Mouse (Mus musculus): Measurements from ENCODE around the gene Igflr1.
A peak's percentile ranks its signal among the peaks of the same experiment; 100 is the strongest.

The Igflr1 gene

DNA sequence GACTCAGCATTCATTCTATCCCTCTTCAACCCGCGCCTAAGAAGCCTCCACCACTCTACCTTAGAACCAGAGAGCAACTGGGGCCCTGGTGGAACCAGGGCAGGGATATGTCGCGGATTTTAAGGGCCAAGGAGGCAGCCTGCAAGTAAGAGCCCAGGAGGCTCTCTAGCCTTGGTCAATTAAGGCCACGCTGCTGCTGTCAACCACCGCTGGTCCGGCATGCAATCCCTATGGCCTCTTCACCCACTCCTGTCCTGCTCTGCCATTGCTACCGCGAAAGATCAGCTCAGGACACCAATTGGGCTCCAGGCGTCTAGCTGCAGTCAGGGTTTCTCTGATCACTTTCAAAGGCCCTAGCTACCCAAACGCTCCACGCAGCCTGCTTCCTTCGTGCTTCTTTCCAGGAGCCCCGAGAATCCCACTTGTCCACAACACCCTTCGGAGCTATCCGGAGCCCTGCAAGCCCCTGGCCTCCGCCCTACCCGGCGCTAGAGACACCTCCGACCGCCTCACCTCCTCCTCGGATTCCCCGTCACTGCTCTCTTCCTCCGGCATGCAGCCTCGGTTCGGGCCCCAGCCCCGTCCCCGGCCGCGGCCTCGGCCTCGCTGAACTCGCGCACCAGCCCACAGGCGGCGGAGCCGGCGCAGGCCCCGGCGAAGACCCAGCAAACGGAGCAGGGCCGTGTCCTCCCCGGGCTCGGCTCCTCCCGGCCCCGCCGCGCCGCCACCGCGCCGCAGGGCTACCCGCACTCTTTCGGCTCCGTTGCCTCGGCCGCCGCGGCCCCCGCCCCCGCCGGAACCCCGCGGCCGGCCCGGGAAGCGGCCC, 22.8 kb downstream of the Igflr1 start:
- ATAC-seq (ENCODE audit: insufficient number of reproducible peaks, low FRiP score, low TSS enrichment) = no peak

DNA sequence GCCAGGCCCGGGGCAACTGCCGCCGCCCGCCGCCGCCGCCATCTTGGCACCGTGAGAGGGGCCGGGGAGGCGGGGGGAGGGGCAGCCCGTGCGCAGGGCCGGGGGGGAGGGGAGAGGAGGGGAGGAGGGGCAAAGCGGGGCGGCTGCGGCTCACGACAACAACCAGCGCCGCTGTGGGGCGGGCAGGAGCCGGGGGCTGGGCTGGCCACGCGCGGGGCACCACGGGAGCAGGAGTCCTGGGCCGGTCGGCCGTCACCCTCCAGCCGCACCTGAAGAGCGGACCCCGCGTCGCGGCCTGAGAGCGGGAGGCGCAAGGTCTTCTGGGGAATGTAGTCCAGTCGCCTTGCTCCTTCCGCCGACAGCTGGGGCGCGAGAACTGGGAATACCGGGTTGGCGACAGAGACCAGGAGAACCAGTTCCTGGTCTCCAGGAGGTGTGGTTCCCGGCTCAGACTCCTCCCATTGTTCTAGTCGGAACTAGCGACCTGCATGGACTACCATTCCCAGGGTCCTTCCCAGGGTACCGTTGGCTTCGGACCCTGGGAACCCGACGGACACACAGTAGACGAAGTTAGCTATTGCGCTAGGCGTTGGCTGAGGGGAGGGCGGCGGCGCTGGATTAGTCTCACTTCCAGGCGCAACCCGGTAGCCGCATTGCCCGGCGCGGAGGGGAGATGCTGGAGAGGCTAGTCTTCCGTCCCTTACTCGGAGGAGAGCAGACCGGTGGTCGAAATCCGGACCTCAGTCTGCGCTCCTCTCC, 23.6 kb downstream of the Igflr1 start, which contains the start of gene Kmt2b:
Gene Kmt2b, minus strand, starts transcription at position 51 of the 759 bp plus-strand sequence.
- peak; percentile 89 for ATAC-seq (ENCODE audit: insufficient number of reproducible peaks, low FRiP score, low TSS enrichment)

DNA sequence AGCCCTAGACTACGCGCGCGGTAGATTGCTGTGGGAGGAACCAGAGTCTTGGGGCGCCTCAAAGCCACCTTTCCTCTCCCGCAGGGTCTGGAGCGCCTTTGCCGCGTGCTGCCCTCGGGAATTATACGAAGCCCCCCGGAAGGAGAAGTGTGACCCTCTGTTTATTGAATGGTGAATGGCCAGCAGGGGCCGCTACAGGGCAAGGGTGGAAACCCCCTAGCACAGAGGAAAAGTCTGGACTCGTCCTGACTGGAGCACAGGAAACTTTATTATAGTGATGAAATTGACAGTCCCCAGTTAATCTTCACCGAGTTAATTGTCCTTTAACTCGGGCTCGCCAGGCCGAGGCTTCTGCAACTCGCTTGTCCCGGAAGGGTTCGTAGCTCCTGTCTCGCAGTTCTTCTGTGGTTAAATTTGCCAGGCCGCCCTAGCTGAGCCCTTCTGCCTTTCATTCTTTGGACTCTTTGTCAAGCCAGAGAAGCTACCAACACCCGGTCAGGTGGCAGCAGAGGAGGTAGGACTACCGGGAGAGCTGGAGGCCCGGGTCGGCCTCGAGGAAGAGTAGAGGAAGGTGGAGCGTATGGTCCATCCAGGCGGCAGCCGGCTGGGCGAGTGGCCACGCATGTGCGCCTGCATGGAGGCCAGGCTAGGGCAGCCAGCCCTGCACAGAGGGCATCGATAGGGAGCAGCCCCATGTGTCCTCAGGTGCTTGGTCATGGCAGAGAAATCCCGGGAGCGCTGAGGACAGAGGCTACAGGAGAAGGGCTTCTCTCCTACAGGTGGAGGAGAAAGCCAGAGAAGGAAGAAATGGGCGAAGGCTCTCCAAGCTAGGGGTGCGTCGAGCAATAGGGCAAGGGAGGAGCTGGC, 24.4 kb downstream of the Igflr1 start:
- ATAC-seq (ENCODE audit: insufficient number of reproducible peaks, low FRiP score, low TSS enrichment) = peak; percentile 27; the same call in 1 of the 2 replicates

DNA sequence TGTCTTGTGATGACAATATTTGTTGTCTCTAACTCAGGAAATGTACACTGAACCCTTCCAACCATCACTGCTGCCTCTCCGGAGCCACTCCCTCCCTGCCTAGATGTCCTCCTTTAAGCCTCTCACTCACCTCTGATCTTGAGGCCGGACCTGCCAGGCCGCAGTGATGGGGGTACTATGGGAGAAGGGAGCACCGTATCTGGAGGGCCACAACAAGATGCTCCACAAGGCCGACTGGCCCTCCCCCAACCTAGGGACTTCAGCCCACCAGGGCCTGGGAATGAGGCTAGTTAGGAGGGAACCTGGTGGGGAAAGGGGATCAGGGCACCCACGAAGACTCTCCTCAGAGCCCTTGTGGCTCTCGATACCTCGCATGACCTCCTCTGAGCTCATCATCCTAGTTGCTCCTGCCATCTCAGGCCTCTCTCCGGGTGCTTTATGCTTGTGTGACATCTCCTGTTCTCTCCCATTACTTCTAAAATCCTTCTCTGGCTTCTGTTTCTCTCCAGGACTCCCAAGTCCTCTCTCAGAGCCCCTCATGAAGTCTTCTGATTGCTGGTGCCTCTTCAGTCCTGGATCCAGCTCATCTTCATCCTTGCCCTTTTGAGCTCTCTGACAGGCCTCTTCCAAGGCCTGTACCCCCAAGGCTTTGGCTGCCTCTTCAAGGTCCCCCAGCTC, 25.8 kb downstream of the Igflr1 start:
- no peak for ATAC-seq (ENCODE audit: insufficient number of reproducible peaks, low FRiP score, low TSS enrichment)

DNA sequence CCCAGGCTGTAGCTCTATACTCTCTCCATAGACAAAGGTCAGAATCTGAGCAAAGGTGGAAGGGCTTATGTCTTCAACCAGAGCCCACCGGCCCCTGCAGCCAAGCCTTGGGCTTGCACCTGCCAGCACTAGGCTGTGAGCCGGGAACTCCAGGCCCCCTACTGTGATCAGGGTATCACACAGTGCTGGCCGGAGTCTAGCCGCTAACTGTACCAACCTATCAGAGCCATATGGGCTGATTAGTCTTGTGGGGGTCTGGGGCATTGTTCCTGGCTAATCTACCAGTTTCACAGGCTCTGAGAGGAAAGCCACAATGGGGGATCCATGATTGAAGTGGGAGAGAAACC, 26.4 kb downstream of the Igflr1 start:
- no peak for ATAC-seq (ENCODE audit: insufficient number of reproducible peaks, low FRiP score, low TSS enrichment)

DNA sequence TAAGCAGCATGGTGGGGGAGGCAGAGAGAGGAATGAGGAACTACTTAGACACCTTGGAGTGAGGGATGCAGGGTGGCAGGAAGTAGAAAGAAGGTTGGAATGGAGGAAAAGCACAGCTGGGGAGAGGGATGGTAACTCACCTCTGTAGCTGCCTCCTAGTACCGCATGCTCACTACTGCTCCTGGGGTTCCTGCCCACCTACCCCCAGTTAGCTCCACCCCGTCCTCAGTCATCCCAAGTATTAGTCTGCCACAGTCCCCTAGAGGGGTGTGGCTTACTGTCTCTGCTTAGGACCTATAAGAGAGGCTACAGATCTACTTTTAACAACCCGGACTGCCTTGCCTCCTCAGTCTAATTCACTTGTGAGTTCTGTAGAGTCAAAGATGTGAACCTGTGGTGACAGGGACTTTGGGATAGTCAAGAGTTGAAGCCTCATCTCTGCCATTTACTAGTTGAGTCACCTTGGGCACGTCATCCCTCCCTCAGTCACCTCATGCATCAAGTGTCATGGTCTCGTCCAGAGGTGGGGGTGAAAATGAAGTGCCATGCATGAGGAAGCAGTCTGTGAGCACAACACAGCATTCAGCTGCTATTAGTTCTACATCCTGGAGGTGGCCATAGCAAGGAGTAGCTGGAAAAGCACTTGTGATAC, 27.7 kb downstream of the Igflr1 start:
- no peak for ATAC-seq (ENCODE audit: insufficient number of reproducible peaks, low FRiP score, low TSS enrichment)

DNA sequence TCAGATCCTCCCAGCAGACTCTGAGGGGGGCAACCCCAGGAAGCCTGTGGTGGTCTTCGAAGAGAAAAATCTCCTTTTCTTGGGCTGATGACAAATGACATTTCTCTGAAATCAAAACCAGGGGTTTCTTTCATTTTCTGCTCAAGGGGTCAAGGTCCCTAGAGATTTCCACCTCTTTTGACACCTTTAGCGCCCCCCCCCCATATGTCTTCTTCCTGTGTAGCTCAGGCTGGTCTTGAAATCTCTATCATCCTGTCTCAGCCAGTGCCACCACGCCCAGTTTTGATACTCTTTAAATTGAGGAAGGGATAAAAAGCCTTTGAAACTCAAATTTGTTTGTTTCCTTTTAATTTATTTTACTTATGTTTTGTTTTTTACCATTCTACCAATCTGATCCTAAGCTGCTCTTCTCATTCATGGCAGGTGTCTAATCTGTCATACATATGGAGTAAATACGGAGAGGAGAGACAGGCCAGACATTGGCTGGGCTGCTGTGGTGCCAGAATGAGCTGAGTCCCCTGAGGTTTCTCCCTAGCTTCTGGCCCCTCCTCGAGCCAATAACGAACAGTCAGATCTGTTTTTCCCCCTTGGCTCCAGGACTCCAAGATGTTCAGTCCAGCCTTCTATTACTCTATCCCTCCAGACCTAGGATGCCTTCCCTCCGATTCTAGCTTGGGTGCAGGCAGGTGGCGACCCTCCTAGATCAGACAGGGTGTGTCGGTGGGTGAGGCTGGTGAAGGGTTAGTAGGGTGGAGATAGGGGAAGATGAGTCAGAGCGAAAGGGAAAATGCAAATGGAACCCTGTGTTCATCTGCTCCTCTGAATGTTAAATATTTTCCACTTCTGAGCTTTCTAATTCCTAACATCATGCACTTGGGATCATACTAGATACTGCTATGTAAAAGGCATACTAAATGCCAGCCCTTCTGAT, 28.6 kb downstream of the Igflr1 start:
- no peak for ATAC-seq (ENCODE audit: insufficient number of reproducible peaks, low FRiP score, low TSS enrichment)

DNA sequence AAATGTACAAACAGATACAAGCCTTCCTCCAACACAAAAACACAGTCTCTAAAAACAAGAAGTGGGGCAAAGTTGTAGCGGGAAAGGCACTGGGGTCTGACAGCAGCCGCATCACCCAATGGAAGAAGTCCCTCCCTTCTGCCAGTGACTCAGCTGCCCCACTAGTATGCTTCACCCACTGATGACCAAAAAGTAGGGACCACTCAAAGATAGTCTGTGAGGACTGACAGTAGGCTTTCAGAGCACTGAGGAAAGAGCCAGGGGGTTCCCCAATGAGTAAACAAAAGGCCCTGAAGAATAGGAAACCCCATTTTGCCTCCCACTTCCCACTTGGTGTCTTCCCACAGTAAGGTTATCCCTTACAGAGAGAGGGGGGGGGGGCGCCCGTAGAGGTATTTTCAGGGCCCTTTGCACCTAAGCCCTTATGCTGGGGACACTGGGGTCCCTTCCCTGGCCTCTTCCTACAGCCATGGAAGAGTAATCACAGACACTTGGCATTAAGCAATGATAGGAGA, 29.3 kb downstream of the Igflr1 start:
- no peak for ATAC-seq (ENCODE audit: insufficient number of reproducible peaks, low FRiP score, low TSS enrichment)

DNA sequence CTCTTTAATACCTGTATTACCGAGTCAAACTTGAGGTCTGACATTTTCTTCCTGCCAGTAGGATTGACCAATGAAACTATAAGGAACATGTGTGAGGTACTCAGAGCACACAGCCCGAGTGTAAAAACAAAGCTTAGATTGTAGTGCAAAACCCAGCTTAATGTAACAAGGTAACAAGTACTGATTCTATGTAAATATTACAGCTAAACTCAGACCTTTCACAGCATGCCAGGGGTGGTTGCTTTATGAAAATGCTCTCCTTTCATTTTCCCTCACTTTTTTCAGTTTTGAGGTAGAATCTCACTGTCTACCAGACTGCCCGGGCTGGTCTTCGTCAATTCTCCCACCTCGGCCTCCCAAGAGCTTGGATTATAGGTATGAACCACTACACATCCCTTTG, 30.9 kb downstream of the Igflr1 start:
- ATAC-seq (ENCODE audit: insufficient number of reproducible peaks, low FRiP score, low TSS enrichment) = no peak

DNA sequence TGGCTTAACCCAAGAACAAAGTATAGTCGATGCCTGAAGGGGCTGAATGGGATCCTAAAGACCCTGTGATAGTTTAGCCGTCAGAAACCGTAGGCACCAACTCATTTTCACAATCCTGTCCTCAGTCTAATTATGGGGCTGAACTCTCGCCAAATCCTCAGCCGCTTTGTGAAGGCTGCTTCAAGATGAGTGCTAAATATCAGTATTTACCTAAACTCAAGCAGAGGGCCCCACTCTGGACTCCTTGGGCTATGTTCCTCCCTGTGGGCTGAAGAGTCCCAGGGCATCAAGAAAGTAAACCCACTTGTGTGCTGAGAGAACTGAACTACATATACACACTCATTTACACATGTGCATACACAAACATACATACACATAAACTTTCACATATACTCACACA, 31.6 kb downstream of the Igflr1 start:
- no peak for ATAC-seq (ENCODE audit: insufficient number of reproducible peaks, low FRiP score, low TSS enrichment)

DNA sequence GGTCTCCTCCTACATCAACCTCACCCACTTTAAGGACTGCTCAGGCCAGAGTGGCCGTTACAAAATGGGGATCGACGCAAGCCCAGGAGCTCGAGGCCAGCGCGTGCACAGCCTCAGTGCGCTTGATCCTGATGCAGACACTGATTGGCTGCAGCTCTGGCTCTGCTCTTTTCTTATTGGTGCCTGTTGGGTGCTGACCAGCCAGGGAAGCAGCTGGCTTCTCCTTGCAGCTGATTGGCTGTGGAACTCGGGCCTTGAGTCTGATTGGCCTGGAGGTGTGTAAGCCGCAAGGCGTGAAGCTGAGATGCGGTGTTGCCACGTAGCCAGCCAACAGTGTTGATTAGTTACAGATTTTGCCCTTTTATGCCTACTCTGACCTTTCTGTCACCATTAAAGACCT, 33.6 kb downstream of the Igflr1 start, which contains the start of gene Zbtb32:
Gene Zbtb32, minus strand, starts transcription at position 124 of the 400 bp plus-strand sequence.
- no peak for ATAC-seq (ENCODE audit: insufficient number of reproducible peaks, low FRiP score, low TSS enrichment)

DNA sequence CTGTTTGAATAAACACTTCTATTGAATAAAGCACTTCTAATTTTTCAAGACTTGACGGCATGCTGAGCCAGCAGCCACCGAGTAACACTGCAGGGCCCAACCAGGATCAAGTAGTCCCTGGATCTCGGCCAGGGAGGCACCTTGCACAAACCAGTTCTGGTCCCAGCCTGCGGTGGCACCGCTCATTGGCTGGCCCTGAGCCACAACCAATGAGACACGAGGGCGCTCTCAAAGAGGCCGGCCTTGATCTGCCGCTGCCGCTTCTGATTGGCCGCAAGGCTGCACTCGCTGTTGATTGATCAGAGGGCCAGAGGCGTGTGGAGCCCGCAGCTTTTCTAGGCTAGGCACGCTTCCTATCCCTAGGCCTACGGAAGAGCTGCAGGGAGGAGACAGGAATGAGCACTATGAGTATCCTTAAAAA, 34.7 kb downstream of the Igflr1 start:
- ATAC-seq (ENCODE audit: insufficient number of reproducible peaks, low FRiP score, low TSS enrichment) = peak; percentile 97

DNA sequence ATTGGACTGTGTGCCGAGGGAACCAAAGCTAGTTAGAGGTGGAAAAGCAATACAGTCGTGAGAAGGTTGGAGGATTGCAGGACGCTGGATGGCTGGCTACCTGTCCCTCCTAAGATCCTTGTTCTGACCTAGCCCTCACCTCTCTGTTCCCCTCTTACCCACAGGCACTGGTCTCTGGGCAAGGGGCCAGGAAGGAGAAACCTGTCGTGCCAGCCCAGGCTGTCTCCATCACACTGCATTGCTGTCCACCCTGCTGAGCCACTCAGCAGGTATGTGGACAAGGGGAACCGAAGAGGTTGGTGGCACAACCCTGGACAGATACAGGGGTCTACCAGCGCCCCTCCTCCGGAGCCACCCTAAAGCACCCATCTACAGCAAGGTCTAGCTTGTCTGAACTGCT, 35.4 kb downstream of the Igflr1 start:
- no peak for ATAC-seq (ENCODE audit: insufficient number of reproducible peaks, low FRiP score, low TSS enrichment)

DNA sequence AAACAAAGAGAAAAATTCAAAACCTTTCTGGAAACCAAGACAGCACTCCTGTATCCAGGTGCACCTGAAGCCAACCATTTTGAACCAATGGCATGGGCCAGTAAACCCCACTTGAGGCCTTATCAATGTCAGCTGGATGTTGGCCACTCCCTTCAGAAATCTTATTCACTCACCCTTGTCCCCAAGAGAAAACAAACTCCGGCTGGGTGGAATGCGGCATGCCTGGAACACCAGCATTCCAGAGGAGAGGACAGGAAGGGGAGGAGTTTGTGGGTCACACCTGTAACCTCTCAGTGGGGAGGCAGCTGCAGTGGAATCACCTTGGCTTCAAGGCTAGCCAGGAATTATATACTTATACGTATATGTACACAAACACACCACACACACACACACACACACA, 37.4 kb downstream of the Igflr1 start:
- no peak for ATAC-seq (ENCODE audit: insufficient number of reproducible peaks, low FRiP score, low TSS enrichment)

DNA sequence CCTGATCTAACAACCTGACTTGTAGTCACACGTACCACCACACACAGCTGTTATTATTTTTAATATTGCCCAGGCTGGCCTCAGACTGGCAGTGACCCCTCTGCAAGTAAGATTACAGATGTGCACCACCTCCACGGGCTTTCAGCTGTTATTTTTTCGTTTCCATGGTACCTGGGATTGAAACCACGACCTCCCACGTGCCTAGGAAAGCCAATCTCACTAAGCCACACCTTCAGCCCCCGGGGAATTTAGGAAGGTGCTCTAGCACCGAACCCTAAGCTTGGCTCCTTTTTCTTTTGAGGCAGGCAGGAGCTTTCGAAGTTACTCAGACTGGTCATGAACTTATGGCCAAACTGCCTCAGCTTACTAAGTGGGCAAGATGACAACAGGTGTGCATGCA, 39.2 kb downstream of the Igflr1 start:
- ATAC-seq (ENCODE audit: insufficient number of reproducible peaks, low FRiP score, low TSS enrichment) = no peak

DNA sequence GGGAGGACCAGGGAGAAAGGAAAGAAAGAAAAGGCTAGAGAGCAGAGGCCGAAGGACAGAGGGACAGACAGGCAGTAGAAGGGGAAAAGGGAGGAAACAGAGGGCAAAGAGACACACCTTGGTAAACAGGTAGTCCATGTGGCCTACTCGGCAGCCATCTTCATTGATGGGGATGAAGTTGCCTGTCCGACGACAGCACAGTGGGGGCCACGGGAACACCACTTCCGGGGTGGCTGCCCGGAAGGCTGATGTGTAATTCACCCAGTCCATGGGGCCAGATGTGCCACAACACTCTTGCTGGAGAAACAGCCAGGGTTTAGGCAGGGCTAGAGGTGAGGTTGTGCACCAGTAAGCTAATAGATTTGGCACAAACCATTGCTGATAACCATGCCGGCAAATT, 39.7 kb downstream of the Igflr1 start:
- no peak for ATAC-seq (ENCODE audit: insufficient number of reproducible peaks, low FRiP score, low TSS enrichment)

DNA sequence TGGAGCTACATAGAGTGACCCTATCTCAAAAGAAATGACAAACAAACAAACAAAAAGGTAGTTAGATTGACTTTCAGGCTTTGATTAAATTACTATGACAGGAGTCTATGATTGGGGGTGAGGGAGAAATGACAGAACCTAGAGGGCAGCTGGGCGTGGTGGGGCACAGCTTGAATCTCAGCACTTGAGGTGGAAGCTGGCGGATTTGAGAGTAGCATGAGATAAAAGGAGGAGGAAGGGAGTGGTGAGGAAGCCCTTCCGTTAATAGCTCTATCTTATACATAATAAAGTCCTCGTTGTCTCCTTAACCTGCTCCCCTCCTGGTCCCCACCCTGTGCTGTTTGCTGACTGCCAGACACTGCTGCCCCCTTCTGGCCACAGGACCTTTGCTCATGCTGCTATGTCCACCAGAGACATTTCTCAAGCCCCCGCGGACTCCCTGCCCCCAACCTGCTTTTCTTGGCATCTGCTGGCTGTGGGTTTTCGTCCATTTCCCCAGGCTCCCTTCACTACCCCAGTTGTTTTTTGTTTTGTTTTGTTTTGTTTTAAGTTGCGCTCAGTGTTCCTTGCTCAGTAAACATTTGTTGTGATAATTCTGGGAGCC, 42.6 kb downstream of the Igflr1 start:
- no peak for ATAC-seq (ENCODE audit: insufficient number of reproducible peaks, low FRiP score, low TSS enrichment)

DNA sequence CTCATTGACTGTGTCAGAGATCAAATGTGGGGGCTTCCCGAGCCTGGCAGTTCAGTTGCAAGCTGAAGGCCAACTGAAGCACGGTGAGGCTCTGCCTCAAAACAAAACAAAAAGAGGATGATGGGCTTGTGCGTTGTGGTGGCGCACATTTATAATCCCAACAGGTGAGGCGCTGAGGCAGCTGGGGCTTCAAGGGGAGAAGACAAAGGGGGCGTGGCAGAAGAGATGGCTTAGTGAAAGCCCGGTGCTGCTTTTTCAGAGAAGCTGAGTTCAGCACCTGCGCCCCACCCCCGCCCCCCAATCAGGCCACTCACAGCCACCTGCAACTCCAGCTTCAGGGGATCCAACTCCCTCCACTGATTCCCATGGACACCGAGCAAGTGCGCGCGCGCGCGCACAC, 43.2 kb downstream of the Igflr1 start:
- no peak for ATAC-seq (ENCODE audit: insufficient number of reproducible peaks, low FRiP score, low TSS enrichment)
